Mouse (Mus musculus) kidney, postnatal 0 days (tissue): ENCODE results near the gene Olfr370. TPM values are rescaled to one million over a fixed set of nuclear protein-coding genes. Genes with fewer than 3 reads are reported as not detected.

Source experiments
- ATAC-seq: fragments of 200-750 bp; cut with Nextera tagmentation; replicated peaks from 2 replicates; pipeline ENCODE4 v1.8.0; 2017; ENCODE audit warnings: low read depth, moderate number of reproducible peaks, moderate TSS enrichment, moderate library complexity; ENCODE audit not compliant: low FRiP score
- DNase-seq: peaks from one replicate; pipeline ENCODE4 v3.0.0-alpha.2; 2016; ENCODE audit warnings: low spot score
- H3K27ac ChIP-seq: fragments of 300-500 bp; sonication (generic); 2 replicates; pipeline ENCODE4 v1.5.1; 2014; ENCODE audit warnings: mild to moderate bottlenecking
- H3K27me3 ChIP-seq: fragments of 300-500 bp; sonication (generic); 2 replicates; pipeline ENCODE4 v1.6.1; 2014; ENCODE audit warnings: low read length, mixed read lengths; ENCODE audit not compliant: insufficient read depth
- H3K36me3 ChIP-seq: fragments of 300-500 bp; sonication (generic); 2 replicates; pipeline ENCODE4 v1.6.1; 2014; ENCODE audit warnings: low read length, mixed read lengths; ENCODE audit not compliant: insufficient read depth
- H3K4me1 ChIP-seq: fragments of 300-500 bp; sonication (generic); replicated peaks from 2 replicates; pipeline ENCODE4 v1.6.1; 2014; ENCODE audit warnings: antibody characterized with exemption, low read length, mixed read lengths; ENCODE audit not compliant: insufficient read depth
- H3K4me2 ChIP-seq: fragments of 300-500 bp; sonication (generic); 2 replicates; pipeline ENCODE4 v1.6.1; 2014; ENCODE audit warnings: mild to moderate bottlenecking, low read length, moderate library complexity, mixed read lengths
- H3K4me3 ChIP-seq: fragments of 300-500 bp; sonication (generic); replicated peaks from 2 replicates; pipeline ENCODE4 v1.5.1; 2014; ENCODE audit warnings: low read depth, low read length
- H3K9ac ChIP-seq: fragments of 300-500 bp; sonication (generic); 2 replicates; pipeline ENCODE4 v1.6.1; 2014; ENCODE audit warnings: low read depth, low read length
- H3K9me3 ChIP-seq: fragments of 300-500 bp; sonication (generic); replicated peaks from 2 replicates; pipeline ENCODE4 v1.6.1; 2016; ENCODE audit warnings: low read length, inconsistent platforms, mixed read lengths
- CTCF ChIP-seq: IDR thresholded peaks from 2 replicates; pipeline ENCODE4 v1.5.1; 2016; ENCODE audit warnings: antibody characterized with exemption, low read depth, mild to moderate bottlenecking, moderate library complexity
- WGBS: fragments of 180-500 bp; shearing (Covaris S2); extraction: QIAGEN DNeasy Blood & Tissue Kit; methylation state at CpG from one replicate; pipeline ENCODE4 v1.1.7; 2014; 5-methylcytosine and 5-hydroxymethylcytosine counted together
- polyA plus RNA-seq: library from polyadenylated mRNA; unstranded; fragments of >200 nt; fragmentation: Nextera tagmentation; extraction: Ambion mirVana; gene quantifications from 2 replicates; pipeline ENCODE4 v1.2.1, GENCODE M21; 2015

Olfr370 gene
- polyA plus RNA-seq, 1 experiment from 2014 or later: not detected

- Histone ChIP-seq H3K27ac (no peak overlapping the region), H3K4me2 (no peak overlapping the region), H3K9me3 (no peaks in the 10 kb centered on the region), H3K27me3 (no peaks in the 10 kb centered on the region), H3K4me1 (0 out of 2 replicates have a peak, but pooled peaks cover 4% of the 10 kb centered on the region), H3K36me3 (0 out of 2 replicates have a peak, but pooled peaks cover 2% of the 10 kb centered on the region), H3K9ac (0 out of 2 replicates have a peak overlapping the region, but pooled peaks have one; percentile 23), H3K4me3 (no peak overlapping the region)
- WGBS: 65% methylated on average over 3 of the region's 3 CpGs
- ATAC-seq (no peak), DNase-seq (no peak)
- TF ChIP-seq CTCF: no peak
Observed at GRCm38 (mm10) chr8:83585333-83585732, 49.8 kb downstream of the Olfr370 start.

- 48% methylated on average over 6 of the region's 6 CpGs for WGBS
- Histone ChIP-seq H3K4me1 (peaks cover 8% of the 10 kb centered on the region; the same call in 1 of the 2 replicates), H3K9ac (no peak overlapping the region), H3K36me3 (0 out of 2 replicates have a peak, but pooled peaks cover 2% of the 10 kb centered on the region), H3K9me3 (no peaks in the 10 kb centered on the region), H3K4me3 (no peak overlapping the region), H3K27ac (no peak overlapping the region), H3K27me3 (no peaks in the 10 kb centered on the region), H3K4me2 (no peak overlapping the region)
- ATAC-seq (no peak), DNase-seq (no peak)
- no peak for TF ChIP-seq CTCF
Observed at GRCm38 (mm10) chr8:83587644-83588043, 52.1 kb downstream of the Olfr370 start.

DNA sequence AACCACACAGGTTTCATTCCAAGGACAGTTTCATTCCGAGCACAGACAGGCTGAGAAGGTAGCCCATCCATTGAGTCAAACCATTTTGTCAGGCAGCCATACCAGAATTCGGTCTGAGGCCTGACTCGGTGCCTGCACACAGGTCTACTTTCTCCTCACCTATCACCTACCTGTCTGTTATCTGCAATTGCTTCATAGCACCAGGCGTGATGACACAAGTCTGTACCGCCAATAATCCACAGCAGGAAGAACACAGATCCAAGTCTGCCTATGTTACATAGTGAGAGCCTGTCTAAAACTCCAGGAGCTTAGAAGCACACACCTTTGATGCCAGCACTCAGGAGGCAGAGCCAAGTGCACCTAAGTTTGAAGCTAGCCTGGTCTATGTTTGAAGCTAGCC, 53.3 kb downstream of the Olfr370 start:
- Histone ChIP-seq H3K27ac (no peak overlapping the region), H3K4me1 (peaks cover 14% of the 10 kb centered on the region; the same call in 1 of the 2 replicates), H3K36me3 (0 out of 2 replicates have a peak, but pooled peaks cover 2% of the 10 kb centered on the region), H3K4me2 (no peak overlapping the region), H3K27me3 (no peaks in the 10 kb centered on the region), H3K9me3 (no peaks in the 10 kb centered on the region), H3K4me3 (no peak overlapping the region), H3K9ac (no peak overlapping the region)
- no peak for TF ChIP-seq CTCF
- ATAC-seq (no peak), DNase-seq (no peak)
- WGBS: 87% methylated on average over 5 of the region's 5 CpGs

DNA sequence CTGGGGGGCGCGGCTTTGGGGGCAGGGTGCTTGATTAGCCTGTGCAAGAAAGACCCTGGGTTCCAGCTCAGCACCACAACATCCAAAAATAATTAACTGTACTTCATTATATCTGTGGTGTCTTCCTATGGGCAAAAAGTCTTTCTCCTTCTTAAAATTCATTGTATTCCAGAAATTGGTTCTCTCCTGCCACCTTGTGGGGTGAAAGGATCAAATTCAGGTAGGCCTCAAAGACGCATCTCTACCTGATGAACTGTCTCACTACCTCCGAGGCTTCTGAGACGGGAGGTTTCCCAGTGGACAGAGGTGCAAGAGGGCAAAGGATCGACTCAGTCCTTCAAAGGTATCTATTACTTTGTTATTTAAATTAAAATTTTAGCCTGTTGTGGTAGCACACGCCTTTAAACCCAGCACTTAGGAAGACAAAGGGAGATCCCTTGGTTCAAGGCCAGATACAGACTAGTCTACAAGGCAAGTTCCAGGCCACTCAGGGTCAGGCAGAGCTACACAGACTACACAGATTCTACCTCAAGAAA, 55.0 kb downstream of the Olfr370 start:
- WGBS: 74% methylated on average over 7 of the region's 7 CpGs
- Histone ChIP-seq H3K4me2 (no peak overlapping the region), H3K27me3 (no peaks in the 10 kb centered on the region), H3K27ac (no peak overlapping the region), H3K4me1 (peaks cover 14% of the 10 kb centered on the region; the same call in 1 of the 2 replicates), H3K4me3 (no peak overlapping the region), H3K36me3 (no peaks in the 10 kb centered on the region), H3K9ac (no peak overlapping the region), H3K9me3 (no peaks in the 10 kb centered on the region)
- peak; percentile 55 for TF ChIP-seq CTCF
- DNase-seq (no peak), ATAC-seq (no peak)

GRCm38 (mm10) chr8:83592682-83593081, 57.1 kb downstream of the Olfr370 start:
- WGBS: 43% methylated on average over 3 of the region's 3 CpGs
- no peaks in the 10 kb centered on the region for H3K27me3 ChIP-seq
- no peak overlapping the region for H3K27ac ChIP-seq
- H3K4me2 ChIP-seq: peak overlapping the region; percentile 73
- no peaks in the 10 kb centered on the region for H3K9me3 ChIP-seq
- DNase-seq (no peak), ATAC-seq (no peak)
- TF ChIP-seq CTCF: no peak
- H3K36me3 ChIP-seq: no peaks in the 10 kb centered on the region
- peak overlapping the region; percentile 69; the same call in 1 of the 2 replicates for H3K9ac ChIP-seq
- peaks cover 14% of the 10 kb centered on the region; the same call in 1 of the 2 replicates for H3K4me1 ChIP-seq
- H3K4me3 ChIP-seq: peak overlapping the region; percentile 68; the same call in 1 of the 2 replicates

DNA sequence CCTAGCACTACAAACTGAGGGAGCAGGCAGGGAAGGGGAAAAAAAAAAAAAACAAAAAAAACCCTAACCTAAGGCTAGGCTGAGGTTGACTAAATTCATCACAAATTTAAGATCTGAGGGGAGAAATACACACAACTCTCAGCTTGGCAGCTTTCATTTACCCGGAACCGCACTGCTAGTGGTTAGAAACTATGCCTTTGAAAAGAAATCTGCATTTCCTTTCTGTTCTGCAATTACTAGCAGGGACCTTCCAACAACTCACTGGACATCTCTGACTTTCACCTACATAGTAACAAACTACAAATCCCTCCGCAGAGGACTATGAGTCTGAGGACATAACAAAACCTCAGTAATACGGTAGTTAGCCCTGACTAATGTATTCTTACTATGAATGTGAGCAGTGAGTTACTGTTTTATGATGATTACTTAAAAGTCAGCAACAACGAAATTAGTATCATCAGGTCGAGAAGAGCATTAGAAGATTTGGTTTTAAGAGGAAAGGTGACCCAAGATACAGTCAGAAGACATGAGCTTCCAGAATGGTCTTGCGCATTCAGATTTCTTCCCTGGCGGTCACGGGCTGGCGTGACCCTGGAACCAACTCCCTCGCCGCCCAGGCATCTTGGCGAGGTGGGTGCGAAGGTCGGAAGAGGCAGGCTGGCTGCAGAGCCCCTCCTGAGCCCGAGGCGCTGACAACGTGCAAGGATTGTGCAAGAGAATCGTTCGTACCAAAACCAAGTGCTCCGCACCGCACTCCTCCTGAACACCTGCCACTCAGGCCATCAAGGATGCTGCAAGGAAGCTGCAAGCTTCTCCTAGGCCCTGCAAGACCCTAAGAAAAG, 58.0 kb downstream of the Olfr370 start:
- peak overlapping the region; percentile 73 for H3K4me2 ChIP-seq
- peak overlapping the region; percentile 68 for H3K4me3 ChIP-seq
- H3K4me1 ChIP-seq: peaks cover 10% of the 10 kb centered on the region; the same call in 1 of the 2 replicates
- H3K27ac ChIP-seq: peak overlapping the region; percentile 84
- no peak for TF ChIP-seq CTCF
- DNase-seq (no peak), ATAC-seq (peak; percentile 33)
- H3K9ac ChIP-seq: peak overlapping the region; percentile 69
- no peaks in the 10 kb centered on the region for H3K27me3 ChIP-seq
- no peaks in the 10 kb centered on the region for H3K36me3 ChIP-seq
- no peaks in the 10 kb centered on the region for H3K9me3 ChIP-seq
- WGBS: 4% methylated on average over 22 of the region's 22 CpGs
